Mouse (Mus musculus): Measurements from ENCODE around the gene Adk. TPM values are rescaled to one million over a fixed set of nuclear protein-coding genes. Genes with fewer than 3 reads are reported as not detected.

The Adk gene
- polyA plus RNA-seq, 1 experiment: 18.5 TPM

DNA sequence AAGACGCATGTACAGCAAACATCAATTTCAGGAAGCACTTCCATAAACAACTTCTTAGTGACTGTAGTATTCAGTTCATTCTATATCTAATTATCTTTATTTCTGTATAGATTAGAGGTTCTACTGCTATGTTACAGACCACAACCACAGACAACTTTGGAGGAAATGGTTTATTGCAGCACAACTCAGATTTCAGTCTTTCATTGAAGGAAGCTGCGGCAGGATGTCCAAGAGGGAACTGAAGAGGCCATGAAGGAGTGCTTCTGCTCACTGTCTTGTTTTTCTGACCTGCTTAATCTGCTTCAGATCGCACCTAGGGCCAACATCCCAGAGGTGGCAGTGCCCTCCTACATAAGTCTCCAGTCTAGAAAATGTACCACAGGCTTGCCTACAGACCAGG lies 148.5 kb downstream of the Adk start:
- H3K27me3 ChIP-seq (ENCODE audit: control insufficient read depth, insufficient read depth, low read length): no peaks in the 10 kb centered on the region
- H3K4me1 ChIP-seq (replicated peaks; ENCODE audit: control insufficient read depth, insufficient read depth, low read length): 0 out of 2 replicates have a peak, but pooled peaks cover 2% of the 10 kb centered on the region
- WGBS: 32% methylated on average over 3 of the region's 3 CpGs
- TF ChIP-seq CTCF (IDR thresholded peaks at IDR 0.05; ENCODE audit: borderline replicate concordance, control insufficient read depth, extremely low read depth, insufficient read depth, low read length, poor library complexity) (no peak), POLR2A (IDR thresholded peaks at IDR 0.05; ENCODE audit: control insufficient read depth, extremely low read depth, insufficient read depth, low read length, poor library complexity) (no peak)
- no peak overlapping the region for H3K4me3 ChIP-seq (ENCODE audit: control insufficient read depth, insufficient read depth, low read length)
- no peak overlapping the region for H3K27ac ChIP-seq (ENCODE audit: control insufficient read depth, insufficient read depth, low read length)
- DNase-seq: no peak
- no peaks in the 10 kb centered on the region for H3K36me3 ChIP-seq (ENCODE audit: control insufficient read depth, insufficient read depth, low read length)

DNA sequence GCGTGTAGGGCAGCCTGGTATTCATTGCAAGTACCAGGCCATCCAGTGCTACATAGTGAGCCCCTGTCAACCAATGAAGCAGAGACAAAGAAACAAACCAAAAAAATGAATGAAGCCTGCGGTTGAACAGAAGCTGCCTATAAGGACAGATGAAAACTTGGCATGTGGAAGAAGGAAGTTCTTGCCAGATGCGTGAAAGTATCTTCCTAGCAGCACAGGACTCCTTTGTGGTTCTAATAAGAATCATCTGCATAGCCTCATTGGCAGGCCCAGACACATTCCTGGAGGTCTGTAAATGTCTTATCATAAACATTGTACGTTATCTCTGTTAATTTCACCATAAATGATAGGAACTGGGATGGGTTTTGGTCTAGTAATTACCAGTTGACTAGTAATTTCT lies 154.1 kb downstream of the Adk start:
- no peak for DNase-seq
- Histone ChIP-seq H3K4me3 (ENCODE audit: control insufficient read depth, insufficient read depth, low read length) (no peak overlapping the region), H3K4me1 (replicated peaks; ENCODE audit: control insufficient read depth, insufficient read depth, low read length) (no peaks in the 10 kb centered on the region), H3K27me3 (ENCODE audit: control insufficient read depth, insufficient read depth, low read length) (no peaks in the 10 kb centered on the region), H3K27ac (ENCODE audit: control insufficient read depth, insufficient read depth, low read length) (no peak overlapping the region), H3K36me3 (ENCODE audit: control insufficient read depth, insufficient read depth, low read length) (no peaks in the 10 kb centered on the region)
- TF ChIP-seq CTCF (IDR thresholded peaks at IDR 0.05; ENCODE audit: borderline replicate concordance, control insufficient read depth, extremely low read depth, insufficient read depth, low read length, poor library complexity) (no peak), POLR2A (IDR thresholded peaks at IDR 0.05; ENCODE audit: control insufficient read depth, extremely low read depth, insufficient read depth, low read length, poor library complexity) (no peak)
- 93% methylated on average over 4 of the region's 4 CpGs for WGBS

DNA sequence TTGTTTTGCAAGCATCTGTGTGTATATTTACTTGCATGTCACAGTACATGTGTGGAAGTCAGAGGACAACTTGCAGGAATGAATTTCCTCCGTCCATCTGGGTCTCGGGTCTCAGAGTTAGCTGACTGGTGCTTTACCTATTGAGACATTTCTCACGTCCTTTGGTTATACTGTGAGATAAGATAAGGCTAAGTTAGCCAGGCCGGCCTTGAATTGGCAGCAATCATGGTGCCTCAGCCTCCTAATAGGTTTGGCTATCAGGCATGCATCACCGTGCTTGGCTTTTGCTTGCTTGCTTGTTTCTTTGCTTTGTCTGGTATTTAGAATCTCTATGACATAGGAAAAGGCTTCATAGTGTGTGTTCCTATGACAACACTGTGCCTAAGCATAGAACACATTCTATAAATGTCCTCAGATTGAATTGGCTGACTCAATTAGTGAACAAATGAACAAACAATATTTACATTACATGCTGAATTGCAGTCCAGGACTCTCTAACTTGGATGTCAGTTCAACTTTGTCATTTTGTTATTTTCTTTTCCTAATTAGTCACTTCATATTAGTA lies 169.3 kb downstream of the Adk start:
- H3K27ac ChIP-seq (ENCODE audit: control insufficient read depth, insufficient read depth, low read length): no peak overlapping the region
- WGBS: 97% methylated on average over 5 of the region's 5 CpGs
- no peaks in the 10 kb centered on the region for H3K4me1 ChIP-seq (replicated peaks; ENCODE audit: control insufficient read depth, insufficient read depth, low read length)
- DNase-seq: no peak
- H3K27me3 ChIP-seq (ENCODE audit: control insufficient read depth, insufficient read depth, low read length): no peaks in the 10 kb centered on the region
- H3K4me3 ChIP-seq (ENCODE audit: control insufficient read depth, insufficient read depth, low read length): no peak overlapping the region
- TF ChIP-seq CTCF (IDR thresholded peaks at IDR 0.05; ENCODE audit: borderline replicate concordance, control insufficient read depth, extremely low read depth, insufficient read depth, low read length, poor library complexity) (no peak), POLR2A (IDR thresholded peaks at IDR 0.05; ENCODE audit: control insufficient read depth, extremely low read depth, insufficient read depth, low read length, poor library complexity) (no peak)
- H3K36me3 ChIP-seq (ENCODE audit: control insufficient read depth, insufficient read depth, low read length): no peaks in the 10 kb centered on the region

DNA sequence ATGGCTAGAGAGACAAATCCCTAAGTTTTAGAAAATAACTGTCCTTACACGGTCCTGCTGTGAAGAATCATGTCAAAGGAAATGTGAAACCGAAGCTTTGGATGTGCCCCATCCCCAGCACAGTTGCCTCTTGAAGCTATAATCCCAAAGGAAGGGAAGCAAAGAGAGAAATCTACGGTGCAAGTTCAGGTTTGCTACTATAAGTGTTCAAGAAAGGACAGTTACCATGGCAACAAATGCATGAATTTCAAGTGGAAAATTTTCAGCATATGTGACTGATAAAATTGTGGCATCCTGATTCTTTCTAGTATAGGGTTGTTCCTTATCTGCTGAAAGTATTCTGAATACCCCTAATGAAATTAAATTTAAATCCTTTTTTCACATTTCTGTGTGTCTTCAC lies 169.8 kb downstream of the Adk start:
- no peaks in the 10 kb centered on the region for H3K36me3 ChIP-seq (ENCODE audit: control insufficient read depth, insufficient read depth, low read length)
- TF ChIP-seq POLR2A (IDR thresholded peaks at IDR 0.05; ENCODE audit: control insufficient read depth, extremely low read depth, insufficient read depth, low read length, poor library complexity) (no peak), CTCF (IDR thresholded peaks at IDR 0.05; ENCODE audit: borderline replicate concordance, control insufficient read depth, extremely low read depth, insufficient read depth, low read length, poor library complexity) (no peak)
- H3K27me3 ChIP-seq (ENCODE audit: control insufficient read depth, insufficient read depth, low read length): no peaks in the 10 kb centered on the region
- no peak overlapping the region for H3K4me3 ChIP-seq (ENCODE audit: control insufficient read depth, insufficient read depth, low read length)
- no peak for DNase-seq
- H3K27ac ChIP-seq (ENCODE audit: control insufficient read depth, insufficient read depth, low read length): no peak overlapping the region
- H3K4me1 ChIP-seq (replicated peaks; ENCODE audit: control insufficient read depth, insufficient read depth, low read length): no peaks in the 10 kb centered on the region
- 93% methylated on average over 3 of the region's 3 CpGs for WGBS

DNA sequence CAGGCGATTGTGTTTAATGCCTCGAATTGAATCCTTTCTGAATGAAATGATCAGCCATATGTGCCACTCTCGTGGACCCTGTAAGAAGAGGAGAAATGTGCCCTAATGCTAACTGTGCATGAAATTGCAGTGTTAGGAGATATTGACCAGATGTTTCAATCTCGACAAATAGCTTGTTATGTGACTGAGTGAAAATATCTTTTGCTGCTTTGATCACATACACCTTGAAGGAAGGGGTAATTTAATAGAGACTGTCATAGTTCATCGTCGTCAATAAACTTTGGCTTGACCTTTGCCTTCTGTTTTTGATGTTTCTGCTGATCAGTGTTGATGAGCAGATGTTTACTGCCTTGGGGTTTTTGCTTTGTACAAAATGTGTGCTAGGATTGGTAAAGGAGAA lies 171.1 kb downstream of the Adk start:
- no peaks in the 10 kb centered on the region for H3K4me1 ChIP-seq (replicated peaks; ENCODE audit: control insufficient read depth, insufficient read depth, low read length)
- WGBS: 95% methylated on average over 6 of the region's 6 CpGs

DNA sequence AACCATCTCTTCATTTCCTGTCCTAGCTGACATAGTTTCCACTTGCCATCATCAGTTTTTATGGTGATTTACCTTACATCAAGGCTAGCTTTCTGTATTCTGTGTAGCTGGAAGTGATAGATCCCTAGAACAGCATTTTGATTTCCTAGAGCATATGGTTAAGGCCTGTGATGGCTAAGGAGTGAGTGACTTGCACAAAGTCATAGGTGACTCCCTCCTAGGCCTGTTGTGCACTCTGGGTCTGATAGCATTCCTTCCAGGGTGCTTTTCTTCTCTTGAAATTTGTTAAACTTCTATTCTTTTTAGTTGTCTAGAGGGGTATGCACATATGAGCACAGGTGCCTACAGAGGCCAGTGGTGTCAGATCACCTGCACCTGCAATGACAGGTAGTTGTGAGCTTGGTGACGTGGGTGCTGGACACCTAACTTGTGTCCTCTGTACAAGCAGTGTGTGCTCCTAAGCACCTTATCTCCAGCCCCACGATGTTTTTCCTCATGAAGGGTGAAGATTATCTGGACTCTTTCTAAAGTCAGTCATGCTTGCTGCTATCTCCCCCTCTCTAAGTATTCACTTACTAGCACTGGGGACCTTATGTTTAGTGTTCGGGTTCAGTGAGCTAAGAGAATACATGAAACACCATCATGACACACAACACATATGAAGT lies 171.7 kb downstream of the Adk start:
- TF ChIP-seq CTCF (IDR thresholded peaks at IDR 0.05; ENCODE audit: borderline replicate concordance, control insufficient read depth, extremely low read depth, insufficient read depth, low read length, poor library complexity) (no peak), POLR2A (IDR thresholded peaks at IDR 0.05; ENCODE audit: control insufficient read depth, extremely low read depth, insufficient read depth, low read length, poor library complexity) (no peak)
- WGBS: 96% methylated on average over 3 of the region's 3 CpGs
- no peaks in the 10 kb centered on the region for H3K36me3 ChIP-seq (ENCODE audit: control insufficient read depth, insufficient read depth, low read length)
- H3K27me3 ChIP-seq (ENCODE audit: control insufficient read depth, insufficient read depth, low read length): no peaks in the 10 kb centered on the region
- DNase-seq: no peak
- H3K4me1 ChIP-seq (replicated peaks; ENCODE audit: control insufficient read depth, insufficient read depth, low read length): no peaks in the 10 kb centered on the region
- no peak overlapping the region for H3K27ac ChIP-seq (ENCODE audit: control insufficient read depth, insufficient read depth, low read length)
- H3K4me3 ChIP-seq (ENCODE audit: control insufficient read depth, insufficient read depth, low read length): no peak overlapping the region

More for the DNA sequence above, 171.1 kb downstream of the Adk start:
- DNase-seq: no peak
- no peak overlapping the region for H3K27ac ChIP-seq (ENCODE audit: control insufficient read depth, insufficient read depth, low read length)
- no peaks in the 10 kb centered on the region for H3K27me3 ChIP-seq (ENCODE audit: control insufficient read depth, insufficient read depth, low read length)
- no peaks in the 10 kb centered on the region for H3K36me3 ChIP-seq (ENCODE audit: control insufficient read depth, insufficient read depth, low read length)
- TF ChIP-seq CTCF (IDR thresholded peaks at IDR 0.05; ENCODE audit: borderline replicate concordance, control insufficient read depth, extremely low read depth, insufficient read depth, low read length, poor library complexity) (no peak), POLR2A (IDR thresholded peaks at IDR 0.05; ENCODE audit: control insufficient read depth, extremely low read depth, insufficient read depth, low read length, poor library complexity) (no peak)
- H3K4me3 ChIP-seq (ENCODE audit: control insufficient read depth, insufficient read depth, low read length): no peak overlapping the region

All from thymus, adult 2 months (tissue).